In genomic region chr15:81856030-81856790, GRCm38 (mm10) we compare ENCODE assay signal across 8 mouse cellular contexts. TPM values are rescaled to one million over a fixed set of nuclear protein-coding genes. Genes with fewer than 3 reads are reported as not detected.
DNase-seq lines count a peak whose midpoint lies in the region; ATAC-seq lines count a peak whose summit lies in the region.

No protein-coding gene starts in this region.

- peaks cover 11% of the 10 kb centered on the region for H3K36me3 ChIP-seq in intestine, embryonic 16.5 days (ENCODE audit: control insufficient read depth, insufficient read depth, low read length)
- H3K36me3 ChIP-seq in limb, embryonic 11.5 days (ENCODE audit: control insufficient read depth, insufficient read depth, low read length): peaks cover 3% of the 10 kb centered on the region; the same call in 1 of the 2 replicates
- H3K36me3 ChIP-seq in midbrain, embryonic 13.5 days: peaks cover 9% of the 10 kb centered on the region

- peak overlapping the region; percentile 78 for H3K4me3 ChIP-seq in intestine, embryonic 16.5 days (ENCODE audit: low read length)
- H3K4me3 ChIP-seq in limb, embryonic 11.5 days (ENCODE audit: low read depth, low read length): peak overlapping the region; percentile 94
- H3K4me3 ChIP-seq in midbrain, embryonic 13.5 days (replicated peaks): peak overlapping the region; percentile 94

- H3K4me2 ChIP-seq in intestine, embryonic 16.5 days (ENCODE audit: low read depth, low read length): peak overlapping the region; percentile 87
- H3K4me2 ChIP-seq in limb, embryonic 11.5 days (ENCODE audit: low read depth, severe bottlenecking): peak overlapping the region; percentile 53
- peak overlapping the region; percentile 96 for H3K4me2 ChIP-seq in midbrain, embryonic 13.5 days (replicated peaks)

- 1% methylated on average over 28 of the region's 28 CpGs for WGBS in intestine, embryonic 16.5 days
- 1% methylated on average over 28 of the region's 28 CpGs for WGBS in limb, embryonic 11.5 days
- WGBS in midbrain, embryonic 13.5 days: under 1% methylated on average over 28 of the region's 28 CpGs

- peak overlapping the region; percentile 95 for H3K27ac ChIP-seq in intestine, embryonic 16.5 days (ENCODE audit: low read length)
- no peak overlapping the region for H3K27ac ChIP-seq in limb, embryonic 11.5 days (replicated peaks; ENCODE audit: low read depth, low read length)
- H3K27ac ChIP-seq in midbrain, embryonic 13.5 days: peak overlapping the region; percentile 92

- H3K4me1 ChIP-seq in intestine, embryonic 16.5 days (ENCODE audit: control insufficient read depth, insufficient read depth, low read length): peaks cover 15% of the 10 kb centered on the region
- no peaks in the 10 kb centered on the region for H3K4me1 ChIP-seq in limb, embryonic 11.5 days (ENCODE audit: control insufficient read depth, insufficient read depth, low read length)
- peaks cover 48% of the 10 kb centered on the region for H3K4me1 ChIP-seq in midbrain, embryonic 13.5 days (replicated peaks)

- DNase-seq in 3134 (ENCODE audit: extremely low read depth, insufficient read length, low spot score): peak; percentile 86
- DNase-seq in adrenal gland, postnatal 10 days: peak; percentile 91
- peak; percentile 88 for DNase-seq in embryo, embryonic 9.5 days (ENCODE audit: extremely low spot score)
- peak; percentile 71 to 85 for DNase-seq in gastrocnemius, postnatal 4 days (ENCODE audit: low spot score in 2 of 2)
- DNase-seq in limb, embryonic 11.5 days (ENCODE audit: low spot score): peak; percentile 86
- peak; percentile 65 for DNase-seq in spleen, adult 12 weeks (ENCODE audit: low spot score)

- H3K9ac ChIP-seq in intestine, embryonic 16.5 days (ENCODE audit: low read depth, low read length): peak overlapping the region; percentile 95
- peak overlapping the region; percentile 74 for H3K9ac ChIP-seq in limb, embryonic 11.5 days (ENCODE audit: low read length)
- H3K9ac ChIP-seq in midbrain, embryonic 13.5 days (replicated peaks): peak overlapping the region; percentile 86

- no peaks in the 10 kb centered on the region for H3K9me3 ChIP-seq in intestine, embryonic 16.5 days (ENCODE audit: control insufficient read depth, low read length)
- H3K9me3 ChIP-seq in limb, embryonic 11.5 days (ENCODE audit: control insufficient read depth, low read length): no peaks in the 10 kb centered on the region
- H3K9me3 ChIP-seq in midbrain, embryonic 13.5 days: no peaks in the 10 kb centered on the region

- no peaks in the 10 kb centered on the region for H3K27me3 ChIP-seq in intestine, embryonic 16.5 days (replicated peaks; ENCODE audit: control insufficient read depth, insufficient read depth, low read length)
- H3K27me3 ChIP-seq in limb, embryonic 11.5 days (ENCODE audit: control insufficient read depth, insufficient read depth, low read length): no peaks in the 10 kb centered on the region
- H3K27me3 ChIP-seq in midbrain, embryonic 13.5 days: no peaks in the 10 kb centered on the region

- peak; percentile 92 for ATAC-seq in intestine, embryonic 16.5 days
- ATAC-seq in limb, embryonic 11.5 days (ENCODE audit: insufficient number of reproducible peaks, low FRiP score, low TSS enrichment, low read depth): peak; percentile 83
- ATAC-seq in midbrain, embryonic 13.5 days: peak; percentile 95

RNA-seq across cellular contexts. Expression of gene Tob2, which starts 2.4 kb away (rescaled TPM):
- total RNA-seq in adrenal gland, postnatal 10 days (2021): 100 to 1,000 TPM; 108 to 183 TPM
- 10 to 100 TPM; 34.5 to 44.1 TPM for total RNA-seq in gastrocnemius, postnatal 4 days (2021)
- polyA plus RNA-seq in intestine, embryonic 16.5 days (2015; fragmentation: Nextera tagmentation; extraction: Ambion mirVana): 25.3 and 28.6 TPM in 2 replicates
- 16.7 and 16.8 TPM in 2 replicates for polyA plus RNA-seq in limb, embryonic 11.5 days (2014; fragmentation: Nextera tagmentation; extraction: Ambion mirVana)
- 16.2 and 17.7 TPM in 2 replicates for polyA plus RNA-seq in midbrain, embryonic 13.5 days (2015; fragmentation: Nextera tagmentation; extraction: Ambion mirVana)

RNA-seq across cellular contexts. Expression of gene Phf5a, which starts 15.5 kb away (rescaled TPM):
- 10 to 100 TPM; 58.8 to 62.9 TPM for total RNA-seq in adrenal gland, postnatal 10 days (2021)
- total RNA-seq in gastrocnemius, postnatal 4 days (2021): 10 to 100 TPM; 48.9 to 55.8 TPM
- polyA plus RNA-seq in intestine, embryonic 16.5 days (2015; fragmentation: Nextera tagmentation; extraction: Ambion mirVana): 119 and 122 TPM in 2 replicates
- 240 and 243 TPM in 2 replicates for polyA plus RNA-seq in limb, embryonic 11.5 days (2014; fragmentation: Nextera tagmentation; extraction: Ambion mirVana)
- 136 and 149 TPM in 2 replicates for polyA plus RNA-seq in midbrain, embryonic 13.5 days (2015; fragmentation: Nextera tagmentation; extraction: Ambion mirVana)

RNA-seq across cellular contexts. Expression of gene Aco2, which starts 15.9 kb away (rescaled TPM):
- 1,000 to 10,000 TPM; 2,299 to 2,557 TPM for total RNA-seq in adrenal gland, postnatal 10 days (2021)
- total RNA-seq in gastrocnemius, postnatal 4 days (2021): 100 to 1,000 TPM; 650 to 720 TPM
- 288 and 307 TPM in 2 replicates for polyA plus RNA-seq in intestine, embryonic 16.5 days (2015; fragmentation: Nextera tagmentation; extraction: Ambion mirVana)
- polyA plus RNA-seq in limb, embryonic 11.5 days (2014; fragmentation: Nextera tagmentation; extraction: Ambion mirVana): 158 and 162 TPM in 2 replicates
- 220 and 221 TPM in 2 replicates for polyA plus RNA-seq in midbrain, embryonic 13.5 days (2015; fragmentation: Nextera tagmentation; extraction: Ambion mirVana)

RNA-seq across cellular contexts. Expression of gene Tef, which starts 54.0 kb away (rescaled TPM):
- total RNA-seq in adrenal gland, postnatal 10 days (2021): 10 to 100 TPM; 68.4 to 74.1 TPM
- total RNA-seq in gastrocnemius, postnatal 4 days (2021): 100 to 1,000 TPM; 112 to 117 TPM
- 12.5 and 14.5 TPM in 2 replicates for polyA plus RNA-seq in intestine, embryonic 16.5 days (2015; fragmentation: Nextera tagmentation; extraction: Ambion mirVana)
- polyA plus RNA-seq in limb, embryonic 11.5 days (2014; fragmentation: Nextera tagmentation; extraction: Ambion mirVana): 13.7 and 14.6 TPM in 2 replicates
- 21.5 and 23.3 TPM in 2 replicates for polyA plus RNA-seq in midbrain, embryonic 13.5 days (2015; fragmentation: Nextera tagmentation; extraction: Ambion mirVana)
